Mouse (Mus musculus): ENCODE results near the gene Tsfm.

Gene Tsfm

DNA sequence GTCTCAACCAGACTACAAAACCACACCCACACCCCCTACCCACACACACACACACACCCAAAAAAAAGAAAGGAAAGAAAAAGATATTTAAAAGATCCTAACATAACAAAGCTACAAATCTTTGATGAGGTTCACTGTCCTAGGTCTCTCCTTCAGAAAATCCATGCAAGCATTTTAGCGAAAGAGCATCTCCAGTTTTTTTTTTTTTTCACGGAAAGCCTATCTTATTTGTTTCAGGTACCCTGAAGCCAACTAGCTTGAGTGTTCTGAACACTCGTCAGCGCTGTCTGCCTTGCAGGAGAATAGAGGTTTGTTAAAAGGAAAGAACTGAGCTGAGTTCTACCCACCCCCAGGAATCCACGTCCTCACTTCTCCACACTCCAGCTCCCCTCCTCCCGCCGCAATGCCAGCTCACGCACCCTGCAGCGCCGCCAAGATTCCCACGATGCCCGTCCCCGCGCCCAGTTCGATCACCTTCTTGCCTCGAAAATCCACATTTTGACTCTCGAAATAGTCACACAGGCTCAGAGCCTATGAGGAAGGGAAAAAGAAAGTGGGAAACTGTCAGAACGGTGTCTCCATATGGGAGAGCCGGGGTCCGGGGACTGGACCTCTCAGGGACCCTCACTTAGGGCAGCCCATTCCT, 10.1 kb upstream of the Tsfm start:
- no peak for DNase-seq

DNA sequence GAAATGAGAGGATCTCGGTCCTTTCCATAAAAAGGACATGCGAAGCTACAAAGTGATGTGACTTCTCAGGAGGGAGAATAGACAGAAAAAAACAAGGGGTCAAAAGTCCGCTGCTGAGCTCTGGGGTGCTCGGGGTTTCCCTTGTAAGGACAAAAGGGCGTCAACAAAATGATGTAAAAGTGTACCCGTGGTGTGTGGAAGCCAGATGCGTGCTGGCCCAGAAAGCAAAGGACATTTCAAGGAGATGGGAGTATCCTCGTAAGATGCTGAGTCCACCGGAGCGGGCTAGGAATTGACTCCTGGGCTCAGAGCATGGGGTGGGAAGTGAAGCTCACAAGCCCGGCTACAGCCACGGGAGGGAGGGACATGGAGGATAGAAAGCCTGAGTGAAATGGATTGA, 7.0 kb upstream of the Tsfm start:
- no peak for DNase-seq

DNA sequence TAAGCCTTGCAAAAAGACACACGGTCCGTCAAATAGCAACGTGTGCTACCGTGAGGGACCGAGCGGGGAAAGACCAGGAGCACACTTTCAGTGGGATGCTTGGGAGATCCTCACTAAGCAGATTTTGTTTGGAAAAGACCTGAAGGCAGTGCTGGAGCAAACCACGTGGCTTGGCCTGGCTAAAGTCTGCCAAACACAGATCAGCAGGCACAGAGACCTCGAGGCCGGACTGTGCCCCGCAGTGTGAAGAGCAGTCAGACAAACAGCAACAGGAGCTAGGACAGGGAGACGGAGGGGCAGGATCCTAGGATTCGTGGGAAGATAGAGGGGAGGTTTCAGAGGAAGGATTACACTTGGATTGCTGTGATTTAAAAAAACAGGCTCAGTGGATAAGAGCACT, 5.6 kb upstream of the Tsfm start:
- no peak for DNase-seq

DNA sequence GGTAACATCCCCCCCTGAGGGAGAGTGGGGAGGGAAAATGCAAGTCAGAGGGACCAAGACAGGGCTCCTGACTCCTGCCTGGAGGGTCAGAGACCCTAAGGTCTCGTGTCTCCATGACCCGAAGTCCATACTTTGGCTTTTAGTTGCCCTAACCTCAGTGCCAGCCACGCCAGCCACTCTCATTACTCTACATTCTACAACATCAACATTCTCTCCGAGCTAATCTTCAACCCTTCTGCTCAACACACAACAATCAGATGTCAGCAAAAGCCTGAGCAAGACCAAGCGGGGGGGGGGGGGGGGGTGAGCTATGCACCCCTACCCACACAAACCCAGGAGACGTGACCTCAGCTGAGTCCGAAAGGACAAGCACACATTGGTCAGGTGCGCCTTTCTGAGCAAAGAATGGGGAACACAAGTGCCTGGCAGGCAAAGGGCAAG, 2.7 kb upstream of the Tsfm start:
- DNase-seq: no peak

DNA sequence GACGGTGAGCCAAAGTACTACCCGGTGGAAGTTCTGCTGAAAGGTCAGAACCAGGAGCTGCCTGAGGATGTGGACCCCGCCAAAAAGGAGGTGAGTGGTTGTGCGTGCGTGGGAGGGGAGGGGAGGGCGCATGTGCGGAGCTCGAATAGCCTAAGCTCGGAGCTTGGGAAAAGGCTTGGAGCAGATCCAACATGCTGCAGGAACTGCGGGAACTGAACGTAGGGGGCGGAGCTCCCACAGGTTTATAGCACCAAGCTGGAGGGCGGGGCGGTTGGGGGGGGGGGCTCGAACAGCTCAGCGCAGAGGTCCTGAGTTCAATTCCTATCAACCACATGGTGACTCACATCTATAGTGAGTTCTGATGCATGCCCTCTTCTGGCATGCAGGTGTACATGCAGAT, 12.2 kb downstream of the Tsfm start:
- DNase-seq: no peak

DNA sequence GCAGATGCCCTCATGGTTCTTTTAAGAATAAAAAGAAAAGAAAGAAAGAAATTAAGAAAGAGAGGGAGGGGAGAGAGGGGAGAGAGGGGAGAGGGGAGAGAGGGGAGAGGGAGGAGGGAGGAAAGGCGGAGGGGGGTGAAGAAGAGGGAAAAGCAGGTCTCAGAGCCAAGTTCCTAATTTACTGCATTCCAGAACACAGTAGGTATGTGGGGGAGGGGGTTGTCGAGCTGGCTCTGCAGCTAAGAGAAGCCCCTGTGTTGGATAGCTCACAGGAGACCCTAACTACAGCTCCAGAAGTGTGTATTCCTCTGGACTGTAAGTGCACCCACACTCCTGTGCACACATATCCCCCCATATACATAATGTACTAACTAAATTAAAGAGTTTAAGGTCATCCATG, 13.6 kb downstream of the Tsfm start:
- DNase-seq: no peak

DNA sequence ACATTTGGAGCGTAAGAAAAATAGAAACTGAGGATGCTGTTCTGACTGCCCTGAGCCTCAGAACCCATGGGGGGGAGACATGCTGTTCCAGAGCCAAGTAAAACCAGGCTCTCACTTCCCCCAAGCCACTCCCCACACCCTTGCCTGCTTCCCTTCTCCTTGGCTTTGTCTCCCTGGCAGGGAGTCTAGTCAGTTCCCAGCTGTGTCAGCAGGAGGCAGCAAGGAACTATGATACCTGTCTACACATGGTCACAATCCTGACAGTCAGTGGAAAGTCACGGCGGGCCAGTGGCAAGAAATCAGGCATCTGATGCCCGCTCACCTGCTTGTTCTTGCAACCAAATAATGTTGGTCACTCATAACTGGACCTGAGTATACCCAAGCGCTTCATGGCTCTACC, 14.2 kb downstream of the Tsfm start:
- DNase-seq: no peak

DNA sequence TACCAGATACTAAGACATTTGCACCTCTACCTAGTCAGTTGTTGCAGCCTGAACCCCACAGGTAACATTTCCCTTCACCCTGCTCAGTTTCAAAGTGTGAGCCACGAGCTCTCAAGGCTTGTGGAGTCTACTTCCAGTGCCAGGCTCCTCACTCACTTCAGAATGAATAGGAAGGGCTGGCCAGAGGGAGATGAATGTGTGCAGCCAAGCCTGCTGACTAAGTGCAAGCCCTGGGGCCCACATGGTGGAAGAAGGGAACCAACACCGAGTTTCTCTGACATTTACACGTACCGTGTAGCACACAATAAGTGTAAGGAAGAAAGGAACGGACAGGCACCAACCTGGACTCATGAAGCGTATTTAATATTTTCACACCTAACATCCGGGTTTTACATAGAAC, 26.8 kb downstream of the Tsfm start:
- DNase-seq: no peak

DNA sequence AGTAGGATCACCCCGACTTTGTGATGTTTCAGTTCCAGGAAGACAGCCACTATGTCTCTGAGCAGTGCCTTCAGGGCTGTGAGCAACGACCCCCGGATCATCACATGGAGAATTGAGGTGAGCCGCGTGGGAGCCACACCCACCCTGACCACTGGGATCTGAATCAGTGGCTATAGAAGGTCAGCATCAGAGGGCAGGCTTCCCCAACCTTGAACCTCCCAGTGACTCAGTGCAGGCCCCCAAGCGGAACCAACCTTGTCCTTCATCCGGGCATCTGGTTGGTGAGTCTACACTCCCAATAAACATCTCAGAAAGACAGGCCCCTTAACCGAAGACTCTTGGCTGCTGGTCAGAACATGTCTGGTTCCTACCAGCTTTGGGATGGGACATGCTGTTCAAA, 27.3 kb downstream of the Tsfm start:
- DNase-seq: no peak

DNA sequence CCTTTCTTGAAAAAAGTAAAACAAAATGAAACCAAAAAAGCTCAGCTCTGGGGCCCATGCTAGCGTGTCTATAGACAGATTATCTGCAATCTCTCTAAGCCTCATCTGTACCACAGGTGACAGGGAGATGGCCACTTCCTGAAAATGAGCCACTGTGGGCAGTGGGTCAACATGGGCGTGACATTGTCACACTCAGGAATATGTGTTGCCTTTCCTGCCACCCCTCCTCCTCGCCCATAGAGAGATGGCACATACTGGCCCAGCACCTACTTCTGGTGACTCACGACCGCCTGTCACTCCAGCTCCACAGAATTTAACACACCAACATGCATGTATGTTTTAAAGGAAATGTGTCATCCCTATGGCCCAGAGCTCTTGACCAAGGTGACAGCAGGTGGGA, 27.9 kb downstream of the Tsfm start:
- no peak for DNase-seq

DNA sequence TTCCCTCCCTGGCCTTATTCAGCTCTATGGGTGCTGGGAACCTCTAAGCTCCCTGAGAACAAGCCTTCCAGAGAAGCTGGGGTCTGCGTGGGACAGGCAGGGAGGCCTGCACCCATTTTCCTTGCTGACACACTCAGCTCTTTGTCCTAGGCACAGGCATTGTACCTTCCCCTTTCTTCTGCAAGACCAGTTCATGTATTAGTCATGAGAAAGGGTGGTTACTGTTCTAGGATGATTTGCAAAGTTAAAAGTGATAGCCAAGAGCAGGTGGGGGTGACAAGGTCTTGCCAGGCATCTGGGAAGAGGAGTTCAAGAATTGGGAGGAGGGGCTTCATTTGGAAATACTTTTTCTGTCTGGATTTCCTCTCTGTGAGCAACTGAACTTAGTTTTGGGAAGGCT, 28.6 kb downstream of the Tsfm start:
- DNase-seq: no peak

DNA sequence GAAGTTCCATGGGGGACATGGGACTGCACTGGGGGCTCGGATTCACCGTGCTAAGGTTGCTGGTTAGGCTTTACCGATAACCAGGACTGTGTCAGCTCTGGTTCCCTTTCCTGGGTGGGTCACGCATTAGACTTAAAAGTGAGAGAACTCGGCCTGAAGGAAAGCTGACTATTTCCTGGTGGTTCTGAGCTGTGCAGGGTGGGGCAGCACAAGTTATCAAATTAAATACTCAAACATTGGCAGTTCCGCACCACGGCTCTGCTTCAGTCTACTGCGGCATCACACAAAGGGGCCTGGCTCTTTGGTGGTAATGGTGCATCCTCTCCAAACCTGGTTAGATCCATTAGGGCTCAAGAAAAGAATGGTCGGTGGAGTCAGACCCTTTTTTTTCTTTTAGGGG, 29.3 kb downstream of the Tsfm start:
- DNase-seq: no peak

DNA sequence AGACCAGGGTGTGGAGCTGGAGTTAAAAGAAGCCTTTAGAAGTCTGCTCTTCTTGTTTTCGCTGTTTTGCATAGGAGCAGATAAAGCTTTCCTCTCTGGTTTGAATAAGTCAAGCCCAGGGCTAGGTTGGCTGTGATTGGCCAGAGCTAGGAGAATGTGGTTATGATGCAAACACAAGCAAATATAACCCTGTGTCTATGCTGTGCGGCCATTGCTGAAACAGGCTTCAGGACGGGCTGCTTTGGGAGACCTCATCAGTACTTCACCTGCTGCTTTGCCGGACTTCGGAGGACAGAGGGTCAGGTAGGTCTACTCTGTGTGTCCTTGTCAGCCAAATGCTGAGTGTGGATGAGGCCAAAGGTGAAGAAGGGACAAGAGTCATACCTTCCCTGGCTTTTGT, 30.1 kb downstream of the Tsfm start, which contains the start of gene Avil:
TSS of gene Avil (plus strand) at position 181 of the 400 bp plus-strand sequence.
- DNase-seq: no peak

DNA sequence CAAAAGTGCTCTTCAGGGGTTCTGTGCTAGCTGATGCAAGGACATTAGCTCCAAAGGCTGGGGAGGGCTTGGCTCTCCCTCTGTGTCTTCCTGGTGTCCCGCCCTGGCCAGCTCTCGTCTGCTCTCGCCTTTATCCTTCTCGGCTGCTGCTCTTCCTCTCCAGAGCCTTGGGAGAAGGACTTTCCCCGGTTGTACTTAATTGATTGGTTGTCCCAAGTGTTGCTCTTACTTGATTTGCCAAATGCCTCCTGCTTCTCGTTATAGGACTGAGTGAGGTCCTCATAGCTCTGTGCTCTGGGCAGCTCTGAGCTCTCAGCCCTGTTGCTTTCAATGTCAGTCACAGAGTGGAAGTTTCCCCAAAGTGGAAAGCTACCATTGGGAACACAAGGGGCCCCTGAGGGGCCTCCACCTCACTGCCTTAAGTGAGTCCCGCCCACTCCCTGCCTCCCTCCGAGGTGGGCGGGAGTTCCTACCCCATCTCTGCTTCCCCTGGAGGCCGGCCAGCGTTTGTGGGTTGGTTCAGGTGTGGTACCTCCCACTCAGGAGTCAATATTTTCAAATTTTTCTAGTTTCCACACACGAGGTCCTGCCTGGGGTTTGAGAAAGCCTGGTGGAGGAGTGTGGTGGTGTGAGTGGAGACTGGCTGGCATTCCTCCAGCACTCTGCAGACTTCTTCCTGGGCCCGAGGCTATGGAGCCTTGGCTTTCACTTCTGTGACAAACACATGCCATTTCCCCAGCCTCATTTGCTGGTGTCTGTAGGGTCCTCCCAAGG, 33.1 kb downstream of the Tsfm start:
- DNase-seq: no peak

DNA sequence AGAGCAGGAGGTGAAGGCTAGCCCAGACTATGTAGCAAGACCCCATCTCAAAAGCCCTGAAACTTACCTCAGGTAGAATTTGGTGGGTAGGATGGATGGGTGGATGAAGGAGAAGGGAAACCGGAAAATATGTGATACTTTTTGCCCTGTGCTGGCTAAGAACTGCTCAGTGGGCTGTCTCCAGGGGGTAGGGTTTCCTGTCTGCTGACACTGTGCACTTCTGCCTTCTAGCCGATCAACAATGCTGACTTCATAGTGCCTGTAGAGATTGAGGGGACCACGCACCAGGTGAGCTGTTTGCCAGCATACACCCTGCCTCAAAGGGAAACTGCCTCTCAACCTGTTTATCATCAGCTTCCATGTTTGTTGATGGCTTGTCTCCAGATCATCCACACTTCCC, 37.0 kb downstream of the Tsfm start:
- DNase-seq: no peak

DNA sequence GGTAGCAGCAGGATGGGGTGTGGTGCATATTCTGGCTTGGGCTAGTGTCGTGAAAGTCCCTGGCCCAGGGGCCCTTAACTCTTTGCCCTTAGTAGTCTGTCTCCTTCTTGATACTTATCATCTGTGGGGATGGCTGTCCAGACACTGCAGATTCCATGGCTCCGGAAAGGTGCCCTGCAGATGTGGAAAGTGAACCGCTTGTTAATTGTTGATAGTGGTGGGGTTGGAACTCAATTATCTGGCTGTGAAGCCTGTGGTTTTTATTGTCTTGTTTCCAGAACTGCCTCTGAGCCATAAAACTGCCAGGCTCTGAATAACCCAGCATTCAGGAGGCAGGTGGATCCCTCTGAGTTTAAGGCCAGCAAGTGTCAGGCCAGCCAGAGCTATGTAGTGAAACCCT, 39.0 kb downstream of the Tsfm start:
- DNase-seq: no peak

DNA sequence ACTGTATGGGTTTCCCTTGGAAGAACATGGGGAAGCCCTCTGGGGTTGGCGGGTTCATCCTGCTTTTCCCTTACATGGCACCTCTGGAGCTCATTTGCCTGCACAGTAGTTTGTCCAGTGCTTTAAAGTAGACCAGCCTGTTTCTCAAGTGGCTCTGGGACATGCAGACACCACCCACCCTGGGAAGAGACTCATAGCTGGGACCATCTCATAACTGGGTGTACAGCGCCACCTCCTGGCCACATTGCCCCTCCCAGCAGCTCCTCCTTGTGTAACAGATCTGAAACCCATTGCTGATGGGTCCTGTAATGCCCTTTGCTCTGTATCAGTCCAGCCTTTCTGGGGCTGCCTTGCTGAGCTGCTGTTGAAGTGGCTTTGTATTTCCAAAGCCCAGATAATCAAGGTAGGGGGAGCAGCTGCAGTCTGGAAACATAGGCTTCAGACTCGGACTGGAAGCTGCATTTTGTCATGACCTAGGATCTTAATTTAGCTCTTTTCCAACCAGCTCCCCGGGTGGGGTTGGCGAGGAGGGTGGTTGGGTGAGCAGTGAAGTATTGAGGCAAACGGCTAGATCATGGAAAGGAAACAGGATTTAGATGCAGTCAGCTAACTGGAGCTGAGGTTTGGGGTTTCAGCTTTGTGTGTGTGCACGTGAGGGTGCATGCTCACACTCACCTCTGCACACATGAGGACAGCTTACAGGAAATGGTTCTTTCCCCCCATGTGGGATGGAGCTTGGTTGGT, 40.2 kb downstream of the Tsfm start:
- peak; percentile 86 for DNase-seq

DNA sequence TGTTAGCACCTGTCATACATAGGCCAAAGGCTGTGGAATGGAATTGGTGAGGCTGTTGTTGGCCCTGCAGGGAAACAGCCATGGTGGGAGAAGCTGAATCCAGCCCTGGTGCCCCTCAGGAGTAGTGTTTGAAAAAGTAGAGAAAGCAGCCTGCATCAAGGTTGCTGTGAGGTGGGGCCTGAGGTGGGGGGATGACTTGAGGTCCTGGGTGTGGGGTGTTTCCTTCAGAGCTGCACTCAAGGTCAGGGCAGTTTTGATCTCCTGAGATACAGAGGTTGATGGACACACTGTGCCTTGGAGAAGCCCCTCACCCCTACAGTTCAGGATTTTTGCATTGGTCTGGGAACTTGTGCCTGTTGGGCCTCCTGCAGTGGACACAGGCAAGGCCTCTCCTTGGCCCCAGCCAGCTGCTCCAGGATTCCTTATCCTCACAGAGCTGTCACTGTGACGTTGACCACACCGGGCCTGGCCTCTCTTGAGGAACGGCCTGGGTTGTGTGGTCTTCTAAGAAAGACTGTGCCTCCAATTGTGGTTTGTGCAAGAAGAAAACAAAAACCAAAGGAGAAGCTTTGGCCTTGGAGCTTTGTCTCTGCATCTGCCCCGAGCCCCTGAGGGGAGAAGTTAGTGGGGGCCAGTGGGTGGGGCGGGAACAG, 42.0 kb downstream of the Tsfm start:
- no peak for DNase-seq

DNA sequence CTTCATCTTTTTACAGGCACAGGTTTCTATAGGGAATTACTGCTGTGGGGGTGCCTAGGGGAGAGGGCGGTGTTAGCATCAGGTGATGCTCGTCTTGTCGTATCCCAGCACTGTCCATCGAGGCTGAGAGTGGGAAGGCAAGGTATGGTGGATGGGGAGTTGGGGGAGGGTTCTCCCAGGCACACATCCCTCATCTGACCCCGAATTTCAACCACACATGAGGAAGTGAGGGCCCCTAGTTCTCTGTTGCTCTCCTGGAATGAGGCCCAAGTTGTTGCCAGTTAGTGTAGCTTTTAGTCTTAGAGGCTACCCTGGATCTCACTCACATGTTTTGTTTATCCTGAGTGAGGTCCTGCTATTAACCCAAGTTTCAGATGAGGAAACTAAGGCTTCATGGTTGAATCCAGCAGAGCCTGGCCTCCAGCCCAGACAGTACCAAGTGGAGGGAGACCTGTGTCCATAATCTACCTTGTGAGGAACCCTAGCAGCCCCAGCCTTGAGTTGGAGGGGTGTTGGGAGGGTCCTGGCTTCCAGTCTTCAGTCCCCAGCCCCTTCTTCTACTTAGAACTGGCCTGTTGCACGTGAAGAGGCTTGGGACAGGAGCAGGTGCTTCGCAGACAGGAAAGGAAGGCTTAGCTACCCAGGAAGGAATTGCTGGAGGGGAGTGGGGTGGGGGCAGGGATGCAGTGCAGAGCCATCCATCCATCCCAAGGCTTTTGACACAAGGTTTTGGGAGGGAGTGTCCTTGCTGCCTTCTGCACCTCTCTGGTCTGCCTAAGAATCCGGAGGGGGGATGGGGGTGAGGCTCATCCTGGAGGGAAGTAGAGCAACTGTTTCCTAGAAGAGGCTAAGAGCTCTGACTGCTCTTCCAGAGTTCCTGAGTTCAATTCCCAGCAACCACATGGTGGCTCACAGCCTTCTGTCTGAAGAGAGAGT, 43.2 kb downstream of the Tsfm start:
- peak; percentile 64 for DNase-seq

DNA sequence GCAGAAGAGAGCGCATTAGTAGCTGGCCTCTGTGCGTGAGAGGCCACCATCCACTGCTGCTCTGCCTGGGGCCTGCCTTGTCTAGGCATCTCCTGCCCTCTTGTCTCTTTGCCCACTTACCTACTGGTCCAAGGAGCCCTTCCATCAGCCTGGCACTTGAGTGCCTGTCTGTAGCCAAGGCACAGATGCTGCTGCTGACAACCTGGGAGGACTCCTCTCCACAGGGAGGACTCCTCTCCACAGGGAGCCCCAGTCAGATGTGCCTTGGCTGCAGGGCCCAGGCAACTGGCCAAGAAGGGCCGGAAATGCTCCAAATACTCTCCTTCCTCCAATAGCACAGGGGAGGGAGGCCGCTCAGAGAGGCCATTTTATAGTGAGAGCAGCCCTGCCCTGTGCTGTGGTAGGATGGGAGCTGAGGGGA, 44.1 kb downstream of the Tsfm start:
- DNase-seq: peak; percentile 92

DNA sequence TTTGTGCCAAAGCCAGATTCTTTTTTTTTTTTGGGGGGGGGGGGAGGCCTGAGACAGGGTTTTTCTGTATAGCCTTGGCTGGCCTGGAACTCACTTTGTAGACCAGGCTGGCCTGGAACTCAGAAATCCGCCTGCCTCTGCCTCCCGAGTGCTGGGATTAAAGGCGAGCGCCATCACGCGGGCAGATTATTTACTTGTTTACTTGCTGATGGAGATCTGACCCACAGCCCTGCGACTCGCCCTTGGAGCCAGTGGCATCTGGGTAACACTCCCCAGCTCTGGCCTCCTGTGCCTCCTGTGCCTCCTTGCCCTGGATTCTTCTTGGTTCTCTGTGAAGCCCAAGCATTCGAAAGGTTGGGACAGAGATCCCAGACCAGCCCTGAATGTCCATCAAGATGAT, 45.1 kb downstream of the Tsfm start:
- DNase-seq: peak; percentile 64

DNA sequence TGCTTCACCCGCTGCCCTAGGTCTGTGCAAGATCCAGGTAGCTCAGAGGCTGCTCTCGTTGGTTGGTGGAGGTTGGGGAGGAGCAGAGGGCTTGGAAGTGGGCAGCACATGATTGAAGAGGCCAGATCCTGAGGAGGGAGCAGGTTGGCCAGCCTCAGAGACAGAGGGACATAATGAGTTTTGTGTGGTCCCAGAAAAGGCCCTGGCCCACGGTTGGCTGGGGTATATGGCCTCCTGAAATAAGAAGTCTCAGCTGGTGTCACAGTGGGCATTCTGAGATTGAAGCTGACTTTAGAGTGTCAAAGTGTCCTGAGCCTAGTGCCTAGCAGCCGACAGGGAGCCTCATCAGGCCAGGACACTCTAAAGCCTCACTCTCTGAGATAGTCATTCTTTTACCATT, 45.5 kb downstream of the Tsfm start:
- DNase-seq: peak; percentile 55
